Mouse (Mus musculus): ENCODE measurements around the gene Rev1.

- TF ChIP-seq CTCF (IDR thresholded peaks at IDR 0.05; ENCODE audit: extremely low read depth, insufficient read depth, insufficient read length, insufficient replicate concordance) (no peak), POLR2A (IDR thresholded peaks at IDR 0.05; ENCODE audit: low read depth, low read length) (no peak)
These were observed 90.7 kb downstream of the Rev1 start for GRCm38 (mm10) chr1:38038898-38039297.
